Mouse (Mus musculus): ENCODE data around the gene Ndufa4l2.

Ndufa4l2 gene

GRCm38 (mm10) chr10:127509837-127510701, 4.7 kb upstream of the Ndufa4l2 start:
- DNase-seq (ENCODE audit: low spot score) = no peak

- DNase-seq (ENCODE audit: low spot score) = no peak
Measured at GRCm38 (mm10) chr10:127510895-127511617, 3.7 kb upstream of the Ndufa4l2 start.

DNA sequence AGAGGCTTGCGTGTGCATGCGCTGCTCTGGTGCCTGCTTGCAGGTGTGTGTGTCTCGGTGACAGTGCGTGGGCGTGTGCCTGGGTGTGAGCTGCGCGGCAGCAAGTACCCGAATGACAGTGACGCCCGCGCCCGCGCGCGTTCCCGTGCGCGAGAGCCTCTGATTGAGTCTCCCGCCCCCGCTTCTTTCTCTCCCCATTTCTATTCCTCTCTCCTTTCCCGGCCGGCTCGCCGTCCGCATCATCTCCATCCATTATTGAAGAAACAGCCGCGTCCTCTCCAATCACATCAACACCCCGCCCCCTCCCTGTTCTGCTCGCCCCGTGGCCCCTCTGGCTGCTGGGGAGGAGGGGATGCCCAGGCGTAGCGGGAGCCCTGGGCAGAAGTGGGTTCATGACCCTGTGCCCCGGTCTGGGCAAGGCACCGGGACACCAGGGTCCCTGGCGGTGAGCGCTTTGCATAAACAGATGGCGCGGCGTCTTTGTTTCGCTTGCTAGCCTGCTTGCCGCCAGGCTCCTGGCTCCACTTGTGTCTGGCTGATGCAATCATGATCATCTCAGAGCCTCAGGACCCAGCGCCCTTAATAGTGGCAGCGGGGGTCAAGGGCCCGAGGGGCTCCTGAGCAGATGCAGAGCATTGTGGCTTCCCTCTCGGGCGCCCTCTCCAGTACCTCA, 3.0 kb upstream of the Ndufa4l2 start:
- DNase-seq (ENCODE audit: low spot score) = no peak

GRCm38 (mm10) chr10:127512307-127512666, 2.5 kb upstream of the Ndufa4l2 start:
- no peak for DNase-seq (ENCODE audit: low spot score)

- peak; percentile 97 for DNase-seq (ENCODE audit: low spot score)
Measured at GRCm38 (mm10) chr10:127512813-127513212, 2.0 kb upstream of the Ndufa4l2 start.

GRCm38 (mm10) chr10:127513501-127514091, 1.2 kb upstream of the Ndufa4l2 start:
- no peak for DNase-seq (ENCODE audit: low spot score)

- no peak for DNase-seq (ENCODE audit: low spot score)
Measured at GRCm38 (mm10) chr10:127514111-127514698, 562 bp upstream of the Ndufa4l2 start.

DNA sequence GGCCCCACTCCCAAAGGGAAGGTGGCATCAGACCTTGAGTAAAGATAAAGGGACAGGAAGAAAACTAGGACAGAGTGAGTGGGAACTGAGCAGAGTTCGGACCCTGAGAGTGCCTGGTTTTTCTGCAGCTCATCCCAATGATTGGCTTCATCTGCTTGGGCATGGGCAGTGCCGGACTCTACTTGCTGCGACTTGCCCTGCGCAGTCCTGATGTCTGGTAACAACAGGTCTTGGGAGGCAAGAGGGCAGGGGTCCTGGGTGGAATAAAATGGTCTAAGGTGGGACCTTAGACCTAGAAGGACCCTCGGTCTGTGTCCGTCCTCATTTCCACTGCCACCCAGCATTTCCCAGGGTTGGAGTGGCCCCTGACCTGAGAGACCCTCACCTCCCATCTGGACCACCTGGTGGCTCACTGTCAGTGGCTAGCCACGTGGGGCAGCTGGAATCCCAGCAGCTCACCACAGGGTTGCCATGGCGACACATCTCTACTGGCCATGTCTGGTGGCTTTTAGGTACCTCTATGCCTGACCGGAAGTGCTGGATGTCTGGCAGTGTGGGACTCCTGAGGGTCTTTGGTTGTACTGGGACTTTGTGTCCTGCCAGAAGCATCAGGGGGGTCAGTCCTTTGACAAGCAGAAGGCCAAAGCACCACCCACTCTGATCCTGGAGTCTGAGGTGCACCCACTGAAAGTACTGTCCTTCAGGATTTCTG, 660 bp downstream of the Ndufa4l2 start:
- no peak for DNase-seq (ENCODE audit: low spot score)

DNA sequence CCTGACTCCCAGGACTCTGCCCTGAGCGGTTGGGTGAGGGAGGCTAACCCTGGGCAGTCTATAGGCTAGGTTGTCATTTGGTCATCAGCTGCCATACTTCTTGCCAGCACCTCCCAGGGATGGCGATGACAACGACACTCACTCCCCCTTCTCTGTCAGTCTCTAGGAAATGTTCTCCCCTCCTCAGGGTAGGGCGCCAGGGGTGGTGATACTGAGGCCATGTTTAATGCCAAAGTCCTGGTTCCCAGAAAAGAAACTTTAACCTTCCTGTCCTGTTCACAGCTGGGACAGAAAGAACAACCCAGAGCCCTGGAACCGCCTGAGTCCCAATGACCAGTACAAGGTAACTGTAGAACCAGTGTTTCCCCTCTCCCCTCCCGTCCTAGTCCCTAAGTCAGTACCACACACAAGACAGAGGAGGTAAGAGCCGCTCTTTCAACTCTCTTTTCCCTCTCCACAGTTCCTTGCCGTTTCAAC, 1.3 kb downstream of the Ndufa4l2 start:
- DNase-seq (ENCODE audit: low spot score) = no peak

GRCm38 (mm10) chr10:127516576-127517260, 2.0 kb downstream of the Ndufa4l2 start:
- DNase-seq (ENCODE audit: low spot score) = no peak

DNA sequence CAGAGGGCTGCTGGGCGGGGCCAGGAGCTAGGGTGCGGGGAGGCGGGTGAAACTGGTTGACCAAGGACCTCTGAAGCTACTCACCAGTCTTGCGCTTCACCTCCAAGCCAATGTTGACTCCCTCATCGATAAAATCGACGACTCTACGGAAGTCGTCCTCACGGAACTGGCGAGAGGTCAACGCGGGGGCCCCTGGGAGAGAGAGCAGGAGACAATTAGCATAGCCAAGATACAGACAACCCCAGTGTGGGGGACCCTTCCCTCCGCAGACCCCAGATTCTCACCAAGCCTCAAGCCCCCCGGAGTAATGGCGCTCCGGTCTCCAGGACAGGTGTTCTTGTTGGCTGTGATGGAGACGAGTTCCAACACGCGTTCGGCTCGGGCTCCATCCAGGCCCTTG, 3.2 kb downstream of the Ndufa4l2 start:
- no peak for DNase-seq (ENCODE audit: low spot score)

DNA sequence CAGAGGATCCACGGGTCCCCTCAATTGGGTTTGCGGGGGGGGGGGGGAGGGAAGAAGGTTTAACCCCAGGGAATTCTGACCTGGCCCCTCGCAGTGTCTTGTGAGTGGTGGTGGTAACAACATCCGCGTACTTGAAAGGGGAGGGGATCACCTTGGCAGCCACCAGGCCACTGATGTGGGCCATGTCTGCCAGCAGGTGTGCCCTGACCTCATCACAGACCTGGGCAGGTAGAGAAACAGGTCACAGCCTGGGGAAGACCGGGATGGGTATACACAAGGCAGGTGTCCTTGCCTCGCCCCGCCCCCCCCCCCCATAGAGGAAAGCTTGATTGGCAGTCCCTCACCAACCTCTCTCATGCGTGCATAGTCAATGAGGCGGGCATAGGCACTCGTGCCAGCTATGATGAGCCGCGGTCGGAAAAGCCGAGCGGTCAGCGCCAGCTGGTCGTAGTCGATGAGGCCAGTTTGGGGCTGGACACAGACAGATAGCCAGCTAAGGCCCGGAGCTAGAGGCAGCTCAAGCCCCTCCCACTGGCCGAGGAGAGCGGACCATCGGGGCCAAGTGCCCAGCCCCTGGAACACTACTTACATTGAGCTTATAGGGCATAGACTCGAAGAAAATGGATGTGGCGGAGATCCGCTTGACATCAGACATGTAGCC, 4.4 kb downstream of the Ndufa4l2 start:
- no peak for DNase-seq (ENCODE audit: low spot score)

- DNase-seq (ENCODE audit: low spot score) = no peak
Measured at GRCm38 (mm10) chr10:127519903-127520713, 5.3 kb downstream of the Ndufa4l2 start.

GRCm38 (mm10) chr10:127520714-127521357, 6.1 kb downstream of the Ndufa4l2 start:
- DNase-seq (ENCODE audit: low spot score) = no peak

DNA sequence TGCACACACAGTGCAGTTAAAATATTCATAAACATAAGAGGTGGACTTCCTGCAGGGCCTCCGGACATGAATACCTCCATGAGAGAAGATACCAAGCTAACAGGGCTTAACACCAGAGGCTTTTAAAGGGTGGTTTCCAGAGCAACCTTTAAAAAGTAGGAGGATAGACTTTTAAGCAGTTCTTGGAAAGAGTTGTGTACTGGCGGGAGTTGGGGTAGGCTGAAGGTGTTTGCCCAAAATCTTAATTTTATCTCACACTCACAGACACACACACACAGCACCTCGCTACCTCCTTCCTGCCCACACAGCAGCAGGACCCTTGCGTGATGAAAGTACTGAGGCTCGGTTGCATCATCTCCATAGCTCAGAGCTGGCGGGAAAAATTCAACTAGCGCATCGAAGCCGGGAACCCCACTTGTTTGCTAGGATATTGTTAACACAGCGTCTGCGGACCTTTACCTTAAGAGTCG, 6.9 kb downstream of the Ndufa4l2 start:
- DNase-seq (ENCODE audit: low spot score) = no peak

- peak; percentile 76 for DNase-seq (ENCODE audit: low spot score)
Measured at GRCm38 (mm10) chr10:127522088-127522581, 7.4 kb downstream of the Ndufa4l2 start, which contains the start of gene Shmt2. Shmt2 (minus strand) TSS chr10:127522444.

DNA sequence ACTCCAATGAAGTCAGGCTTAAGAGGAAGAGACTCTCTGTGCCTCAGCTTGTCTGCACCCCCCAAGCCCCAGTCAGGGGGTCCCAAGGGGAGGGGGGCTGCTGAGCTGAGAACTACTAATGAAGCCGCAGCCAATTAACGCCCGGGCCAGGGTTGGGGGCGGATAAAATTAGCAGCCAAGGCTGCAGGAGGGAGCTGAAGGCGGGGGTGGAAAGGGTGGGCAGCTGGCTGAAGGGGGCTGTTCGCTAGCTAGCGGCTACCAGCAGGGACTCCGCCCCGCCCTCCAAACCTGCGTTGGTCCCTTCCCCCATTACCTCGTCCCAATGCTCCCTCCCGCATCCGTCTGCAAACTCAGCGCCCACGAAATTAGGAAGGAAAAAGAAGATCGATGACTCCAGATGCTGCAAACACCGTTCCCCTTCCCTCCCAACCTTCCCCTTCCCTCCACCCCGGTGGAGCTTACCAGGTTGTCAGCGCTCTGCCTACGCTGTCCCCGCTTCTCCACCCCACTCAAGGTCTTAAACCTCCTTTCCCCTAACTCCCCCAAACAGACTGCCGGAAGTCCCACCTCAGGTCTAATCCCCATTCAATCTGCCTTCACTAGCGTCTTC, 10.0 kb downstream of the Ndufa4l2 start:
- no peak for DNase-seq (ENCODE audit: low spot score)

DNA sequence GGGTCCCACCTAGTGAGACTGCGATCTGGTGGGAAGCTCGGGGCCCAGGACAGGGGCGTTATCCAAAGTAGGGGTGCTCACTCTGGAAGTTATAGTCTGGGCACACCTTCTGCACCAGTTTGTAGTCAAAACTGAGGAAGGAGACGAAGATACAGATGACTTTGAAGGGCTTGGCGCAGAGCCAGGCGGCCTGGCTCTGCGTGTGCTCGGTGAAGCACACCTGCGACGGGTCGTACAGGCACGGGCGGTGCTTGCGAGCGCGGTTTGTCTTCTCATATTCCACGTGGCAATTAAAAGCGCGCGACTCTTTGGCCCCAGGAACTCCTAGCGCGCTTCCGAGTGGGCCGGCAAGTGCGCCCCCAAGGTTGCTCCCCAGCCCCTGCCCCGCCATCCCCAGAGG, 11.3 kb downstream of the Ndufa4l2 start:
- DNase-seq (ENCODE audit: low spot score) = no peak
